Mouse (Mus musculus): ENCODE data around the gene Ring1.

Gene Ring1

GRCm38 (mm10) chr17:34024317-34024821, at the start of gene Ring1:
Gene Ring1 (minus strand): TSS chr17:34024680.
- peak; percentile 92 for DNase-seq

GRCm38 (mm10) chr17:34072091-34072490, 47.6 kb upstream of the Ring1 start:
- no peak for DNase-seq

GRCm38 (mm10) chr17:34068864-34069263, 44.4 kb upstream of the Ring1 start:
- DNase-seq, result no peak

GRCm38 (mm10) chr17:34057224-34057623, 32.7 kb upstream of the Ring1 start:
- DNase-seq, result no peak

GRCm38 (mm10) chr17:34047404-34048050, 23.0 kb upstream of the Ring1 start:
- DNase-seq, result no peak

GRCm38 (mm10) chr17:34045941-34046340, 21.5 kb upstream of the Ring1 start:
- DNase-seq, result no peak

GRCm38 (mm10) chr17:34039562-34040450, 15.3 kb upstream of the Ring1 start:
- no peak for DNase-seq

- DNase-seq, result no peak
Observed at GRCm38 (mm10) chr17:34038878-34039561, 14.5 kb upstream of the Ring1 start, which contains the start of gene Col11a2. Gene Col11a2 (plus strand): TSS chr17:34039437.

GRCm38 (mm10) chr17:34038440-34038839, 14.0 kb upstream of the Ring1 start:
- DNase-seq, result peak; percentile 59

- DNase-seq, result no peak
Observed at GRCm38 (mm10) chr17:34037241-34037640, 12.8 kb upstream of the Ring1 start.

GRCm38 (mm10) chr17:34036647-34037046, 12.2 kb upstream of the Ring1 start:
- DNase-seq, result no peak

- no peak for DNase-seq
Observed at GRCm38 (mm10) chr17:34035517-34035916, 11.0 kb upstream of the Ring1 start.

GRCm38 (mm10) chr17:34034064-34034463, 9.6 kb upstream of the Ring1 start:
- no peak for DNase-seq

- DNase-seq, result no peak
Observed at GRCm38 (mm10) chr17:34033441-34033840, 9.0 kb upstream of the Ring1 start.

- no peak for DNase-seq
Observed at GRCm38 (mm10) chr17:34032806-34033205, 8.3 kb upstream of the Ring1 start.

- DNase-seq, result no peak
Observed at GRCm38 (mm10) chr17:34032174-34032632, 7.7 kb upstream of the Ring1 start.

- peak; percentile 98 for DNase-seq
Observed at GRCm38 (mm10) chr17:34031465-34032173, 7.1 kb upstream of the Ring1 start, which contains the start of the genes Slc39a7 and Rxrb. Gene Slc39a7 (minus strand): TSS chr17:34031682. Gene Rxrb (plus strand): TSS chr17:34031812.

GRCm38 (mm10) chr17:34030861-34031326, 6.4 kb upstream of the Ring1 start:
- DNase-seq, result no peak

- no peak for DNase-seq
Observed at GRCm38 (mm10) chr17:34029890-34030595, 5.6 kb upstream of the Ring1 start.

GRCm38 (mm10) chr17:34029150-34029889, 4.8 kb upstream of the Ring1 start:
- no peak for DNase-seq

Measured in right cerebral cortex, postnatal 25 days (tissue).